In the genomic region with DNA sequence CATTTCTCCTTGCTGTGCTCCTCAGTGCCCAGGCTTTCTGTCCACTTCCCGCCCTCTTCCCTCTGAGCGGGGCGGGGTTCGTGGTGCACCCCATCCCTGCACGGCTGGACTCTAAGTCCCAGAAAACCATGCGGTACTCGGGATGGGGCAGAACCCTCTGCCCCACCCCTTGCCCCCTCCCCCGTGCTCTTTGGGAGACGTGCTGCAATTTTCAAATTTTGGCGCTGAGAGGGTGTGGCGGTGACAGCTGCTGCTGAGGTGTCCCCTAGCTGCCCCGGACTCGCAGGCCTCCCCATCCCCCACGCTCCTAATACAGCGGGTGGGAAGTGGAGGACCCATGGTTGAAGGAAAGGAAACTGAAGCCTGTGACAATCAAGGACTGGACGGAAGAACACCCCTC, we compare ENCODE assay signal across 8 mouse cellular contexts. TPM values are rescaled to one million over a fixed set of nuclear protein-coding genes. Genes with fewer than 3 reads are reported as not detected.
A peak's percentile ranks its signal among the peaks of the same experiment; 100 is the strongest.
DNase-seq lines count a peak whose midpoint lies in the region; ATAC-seq lines count a peak whose summit lies in the region.

No protein-coding gene starts in this region.

- H3K27ac ChIP-seq in brown adipose tissue, adult 24 weeks (replicated peaks; ENCODE audit: low read depth, low read length): no peak overlapping the region
- H3K27ac ChIP-seq in embryonic facial prominence, embryonic 15.5 days (replicated peaks): peak overlapping the region; percentile 51
- H3K27ac ChIP-seq in intestine, embryonic 14.5 days (ENCODE audit: low read depth): 0 out of 2 replicates have a peak overlapping the region, but pooled peaks have one; percentile 22
- peak overlapping the region; percentile 84 for H3K27ac ChIP-seq in lung, embryonic 16.5 days (ENCODE audit: low read length)
- H3K27ac ChIP-seq in stomach, embryonic 14.5 days (ENCODE audit: low read length): no peak overlapping the region

- peak overlapping the region; percentile 41 for H3K9ac ChIP-seq in embryonic facial prominence, embryonic 15.5 days
- H3K9ac ChIP-seq in intestine, embryonic 14.5 days (ENCODE audit: low read length): peak overlapping the region; percentile 43
- peak overlapping the region; percentile 68 for H3K9ac ChIP-seq in lung, embryonic 16.5 days (ENCODE audit: low read length)
- no peak overlapping the region for H3K9ac ChIP-seq in stomach, embryonic 14.5 days (replicated peaks; ENCODE audit: low read depth, low read length)

- no peaks in the 10 kb centered on the region for H3K36me3 ChIP-seq in embryonic facial prominence, embryonic 15.5 days
- H3K36me3 ChIP-seq in intestine, embryonic 14.5 days (ENCODE audit: control insufficient read depth, insufficient read depth, low read length): no peaks in the 10 kb centered on the region
- H3K36me3 ChIP-seq in lung, embryonic 16.5 days (ENCODE audit: control insufficient read depth, insufficient read depth, low read length): no peaks in the 10 kb centered on the region
- no peaks in the 10 kb centered on the region for H3K36me3 ChIP-seq in stomach, embryonic 14.5 days (ENCODE audit: control insufficient read depth, insufficient read depth, low read length)

- no peaks in the 10 kb centered on the region for H3K9me3 ChIP-seq in embryonic facial prominence, embryonic 15.5 days (replicated peaks)
- H3K9me3 ChIP-seq in intestine, embryonic 14.5 days (ENCODE audit: control insufficient read depth, low read length): no peaks in the 10 kb centered on the region
- H3K9me3 ChIP-seq in lung, embryonic 16.5 days (ENCODE audit: control insufficient read depth, low read length): no peaks in the 10 kb centered on the region
- H3K9me3 ChIP-seq in stomach, embryonic 14.5 days (ENCODE audit: control insufficient read depth, low read depth, low read length): no peaks in the 10 kb centered on the region

- peak overlapping the region; percentile 62 for H3K4me2 ChIP-seq in embryonic facial prominence, embryonic 15.5 days (replicated peaks)
- peak overlapping the region; percentile 53 for H3K4me2 ChIP-seq in intestine, embryonic 14.5 days (ENCODE audit: low read length)
- peak overlapping the region; percentile 71 for H3K4me2 ChIP-seq in lung, embryonic 16.5 days (ENCODE audit: low read depth, low read length)
- peak overlapping the region; percentile 38 for H3K4me2 ChIP-seq in stomach, embryonic 14.5 days (replicated peaks; ENCODE audit: low read depth, low read length)

- H3K4me3 ChIP-seq in brown adipose tissue, adult 24 weeks (ENCODE audit: insufficient read depth, low read depth, low read length): peak overlapping the region; percentile 51
- H3K4me3 ChIP-seq in embryonic facial prominence, embryonic 15.5 days (replicated peaks): peak overlapping the region; percentile 41
- H3K4me3 ChIP-seq in intestine, embryonic 14.5 days (ENCODE audit: low read depth, low read length): peak overlapping the region; percentile 27
- peak overlapping the region; percentile 48 for H3K4me3 ChIP-seq in lung, embryonic 16.5 days (ENCODE audit: low read length)
- peak overlapping the region; percentile 9 for H3K4me3 ChIP-seq in stomach, embryonic 14.5 days (ENCODE audit: low read depth, low read length)

- no peaks in the 10 kb centered on the region for H3K27me3 ChIP-seq in embryonic facial prominence, embryonic 15.5 days
- no peaks in the 10 kb centered on the region for H3K27me3 ChIP-seq in intestine, embryonic 14.5 days (replicated peaks; ENCODE audit: control insufficient read depth, insufficient read depth, low read length)
- no peaks in the 10 kb centered on the region for H3K27me3 ChIP-seq in lung, embryonic 16.5 days (ENCODE audit: control insufficient read depth, insufficient read depth, low read depth, low read length)
- H3K27me3 ChIP-seq in stomach, embryonic 14.5 days (ENCODE audit: control insufficient read depth, insufficient read depth, low read length): no peaks in the 10 kb centered on the region

- 4% methylated on average over 16 of the region's 16 CpGs for WGBS in embryonic facial prominence, embryonic 15.5 days
- WGBS in intestine, embryonic 14.5 days: 7% methylated on average over 16 of the region's 16 CpGs
- 2% methylated on average over 16 of the region's 16 CpGs for WGBS in lung, embryonic 16.5 days
- WGBS in stomach, embryonic 14.5 days: 5% methylated on average over 16 of the region's 16 CpGs

- H3K4me1 ChIP-seq in brown adipose tissue, adult 24 weeks (ENCODE audit: control insufficient read depth, insufficient read depth, insufficient read length, low read length): peaks cover 2% of the 10 kb centered on the region; the same call in 1 of the 2 replicates
- peaks cover 25% of the 10 kb centered on the region for H3K4me1 ChIP-seq in embryonic facial prominence, embryonic 15.5 days
- H3K4me1 ChIP-seq in intestine, embryonic 14.5 days (replicated peaks; ENCODE audit: control insufficient read depth, insufficient read depth, low read length): peaks cover 17% of the 10 kb centered on the region
- peaks cover 17% of the 10 kb centered on the region for H3K4me1 ChIP-seq in lung, embryonic 16.5 days (replicated peaks; ENCODE audit: control insufficient read depth, insufficient read depth, low read length)
- peaks cover 4% of the 10 kb centered on the region; the same call in 1 of the 2 replicates for H3K4me1 ChIP-seq in stomach, embryonic 14.5 days (ENCODE audit: control insufficient read depth, insufficient read depth, low read length)

- DNase-seq in intestine, embryonic 14.5 days (ENCODE audit: low spot score): no peak
- no peak for DNase-seq in thymus, adult 18-20 months
- no peak for DNase-seq in cerebellum, postnatal 36 days
- no peak for DNase-seq in spleen, postnatal 36 days (ENCODE audit: low spot score in 2 of 2)

- peak; percentile 30; the same call in 1 of the 2 replicates for ATAC-seq in embryonic facial prominence, embryonic 15.5 days (ENCODE audit: insufficient number of reproducible peaks, low FRiP score, low TSS enrichment, low read depth)
- ATAC-seq in intestine, embryonic 14.5 days (replicated peaks; ENCODE audit: low FRiP score, low TSS enrichment, low read depth): no peak
- peak; percentile 68 for ATAC-seq in lung, embryonic 16.5 days (ENCODE audit: low read depth)
- 0 out of 2 replicates have a peak, but pooled peaks have one; percentile 26 for ATAC-seq in stomach, embryonic 14.5 days (ENCODE audit: insufficient number of reproducible peaks, insufficient read depth, low FRiP score, low read depth)

RNA-seq across cellular contexts. Expression of a gene that starts 3.9 kb away (rescaled TPM):
- 1.9 and 4.9 TPM in 2 replicates for polyA plus RNA-seq in brown adipose tissue, adult 24 weeks (2012; ENCODE audit: insufficient read depth, insufficient read length, missing spikeins)
- 56.7 and 60.1 TPM in 2 replicates for polyA plus RNA-seq in embryonic facial prominence, embryonic 15.5 days (2015; fragmentation: Nextera tagmentation; extraction: Ambion mirVana)
- polyA plus RNA-seq in intestine, embryonic 14.5 days (2014; fragmentation: Nextera tagmentation; extraction: Ambion mirVana): 15.5 and 18.3 TPM in 2 replicates
- polyA plus RNA-seq in lung, embryonic 16.5 days (2015; fragmentation: Nextera tagmentation; extraction: Ambion mirVana): 52.6 and 52.7 TPM in 2 replicates
- 12.1 and 14.6 TPM in 2 replicates for polyA plus RNA-seq in stomach, embryonic 14.5 days (2014; fragmentation: Nextera tagmentation; extraction: Ambion mirVana)

RNA-seq across cellular contexts. Expression of a gene that starts 8.0 kb away (rescaled TPM):
- 7.2 and 10.3 TPM in 2 replicates for polyA plus RNA-seq in brown adipose tissue, adult 24 weeks (2012; ENCODE audit: insufficient read depth, insufficient read length, missing spikeins)
- polyA plus RNA-seq in embryonic facial prominence, embryonic 15.5 days (2015; fragmentation: Nextera tagmentation; extraction: Ambion mirVana): 43.7 and 46.6 TPM in 2 replicates
- 18.2 and 21.2 TPM in 2 replicates for polyA plus RNA-seq in intestine, embryonic 14.5 days (2014; fragmentation: Nextera tagmentation; extraction: Ambion mirVana)
- polyA plus RNA-seq in lung, embryonic 16.5 days (2015; fragmentation: Nextera tagmentation; extraction: Ambion mirVana): 57.3 and 63.6 TPM in 2 replicates
- 16.1 and 20.7 TPM in 2 replicates for polyA plus RNA-seq in stomach, embryonic 14.5 days (2014; fragmentation: Nextera tagmentation; extraction: Ambion mirVana)

RNA-seq across cellular contexts. Expression of a gene that starts 21.2 kb away (rescaled TPM):
- polyA plus RNA-seq in brown adipose tissue, adult 24 weeks (2012; ENCODE audit: insufficient read depth, insufficient read length, missing spikeins): 319 and 342 TPM in 2 replicates
- 337 and 339 TPM in 2 replicates for polyA plus RNA-seq in embryonic facial prominence, embryonic 15.5 days (2015; fragmentation: Nextera tagmentation; extraction: Ambion mirVana)
- 392 and 393 TPM in 2 replicates for polyA plus RNA-seq in intestine, embryonic 14.5 days (2014; fragmentation: Nextera tagmentation; extraction: Ambion mirVana)
- 284 and 297 TPM in 2 replicates for polyA plus RNA-seq in lung, embryonic 16.5 days (2015; fragmentation: Nextera tagmentation; extraction: Ambion mirVana)
- 340 and 345 TPM in 2 replicates for polyA plus RNA-seq in stomach, embryonic 14.5 days (2014; fragmentation: Nextera tagmentation; extraction: Ambion mirVana)

RNA-seq across cellular contexts. Expression of a gene that starts 50.3 kb away (rescaled TPM):
- not detected in 2 replicates for polyA plus RNA-seq in brown adipose tissue, adult 24 weeks (2012; ENCODE audit: insufficient read depth, insufficient read length, missing spikeins)
- 0.04 and 0.05 TPM in 2 replicates for polyA plus RNA-seq in embryonic facial prominence, embryonic 15.5 days (2015; fragmentation: Nextera tagmentation; extraction: Ambion mirVana)
- polyA plus RNA-seq in intestine, embryonic 14.5 days (2014; fragmentation: Nextera tagmentation; extraction: Ambion mirVana): 0.04 TPM in 1 of 2 replicates, not detected in the other
- polyA plus RNA-seq in lung, embryonic 16.5 days (2015; fragmentation: Nextera tagmentation; extraction: Ambion mirVana): 0.08 TPM in 1 of 2 replicates, not detected in the other
- 0.07 TPM in 1 of 2 replicates, not detected in the other for polyA plus RNA-seq in stomach, embryonic 14.5 days (2014; fragmentation: Nextera tagmentation; extraction: Ambion mirVana)

Comparison
In these comparisons a context has a peak if more than half of its experiments do, and no peak if none do; other contexts are left out.
1. H3K27ac ChIP-seq: peak in embryonic facial prominence, embryonic 15.5 days (single experiment), intestine, embryonic 14.5 days (single experiment) and lung, embryonic 16.5 days (single experiment); none in brown adipose tissue, adult 24 weeks (single experiment) and stomach, embryonic 14.5 days (single experiment).
2. Peak in every context shown above with its lines, with median percentiles within 50 percentile points of each other: H3K4me3 ChIP-seq and H3K4me2 ChIP-seq.